Mouse (Mus musculus): ENCODE results near the gene Foxp1. TPM values are rescaled to one million over a fixed set of nuclear protein-coding genes. Genes with fewer than 3 reads are reported as not detected.

Gene Foxp1
- polyA plus RNA-seq, 1 experiment from 2014 or later: 107 TPM

DNA sequence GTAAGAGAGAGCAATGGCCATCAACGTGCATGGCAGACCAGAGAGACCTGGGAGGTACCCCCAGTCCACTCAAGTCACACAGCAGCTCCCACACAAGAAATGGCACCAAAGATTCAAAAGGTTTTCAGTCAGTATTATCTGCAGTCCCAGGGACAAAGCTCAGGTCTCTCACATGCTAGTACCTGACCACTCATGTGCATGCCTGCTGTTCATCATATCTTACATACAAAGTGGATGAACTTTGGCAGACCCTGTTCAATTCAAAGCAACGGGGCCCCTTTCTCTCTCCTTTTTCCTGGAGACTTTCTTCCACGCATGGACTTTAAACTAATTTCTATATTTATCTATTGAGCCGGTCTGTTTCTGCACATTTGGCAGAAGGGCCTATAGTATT is 260.8 kb downstream of the Foxp1 start:
- Histone ChIP-seq H3K27me3 (replicated peaks; ENCODE audit: low read depth, poor library complexity, severe bottlenecking) (peaks cover 12% of the 10 kb centered on the region), H3K9me3 (no peaks in the 10 kb centered on the region), H3K4me3 (no peak overlapping the region), H3K4me1 (peaks cover 71% of the 10 kb centered on the region), H3K36me3 (replicated peaks) (no peaks in the 10 kb centered on the region), H3K27ac (replicated peaks) (0 out of 2 replicates have a peak overlapping the region, but pooled peaks have one; percentile 44)
- WGBS: 61% methylated on average over 4 of the region's 4 CpGs
- no peak for DNase-seq (ENCODE audit: low spot score)

DNA sequence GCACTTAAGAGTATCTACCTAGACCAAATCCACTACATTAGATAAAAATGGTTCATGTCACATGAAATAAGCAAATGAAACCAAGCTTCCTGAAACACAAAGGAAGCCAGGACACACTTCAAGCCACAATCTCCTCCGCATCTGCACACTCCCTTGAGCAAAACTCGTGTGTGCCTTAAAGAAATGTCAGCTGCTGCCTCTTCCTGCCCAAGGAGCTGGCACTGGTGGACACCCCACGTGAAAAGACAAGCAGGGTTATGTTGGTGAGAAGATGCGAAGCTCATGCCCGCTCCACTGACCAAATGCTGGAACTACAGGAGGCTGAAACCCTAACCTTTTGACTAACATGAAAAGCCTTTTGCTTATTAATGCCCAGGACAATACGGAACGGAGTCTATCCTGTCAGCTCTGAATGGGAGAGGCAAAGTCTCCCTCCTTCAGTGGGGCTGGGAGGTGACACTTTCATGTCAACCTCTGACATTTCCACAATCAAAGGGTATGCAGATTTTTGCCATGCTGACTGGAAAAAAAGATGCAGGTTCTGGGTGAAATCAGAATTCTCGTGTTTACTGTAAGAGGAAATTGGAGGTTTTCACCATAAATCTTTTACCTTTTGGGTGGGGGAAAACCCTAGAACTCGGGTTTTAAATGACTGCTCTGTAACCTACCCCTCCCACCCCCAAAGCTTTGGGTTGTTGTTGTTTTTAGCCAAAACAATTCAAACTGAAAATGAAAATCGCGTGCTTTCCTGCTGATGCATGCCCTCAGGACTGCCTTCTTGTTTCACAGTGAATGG is 261.4 kb downstream of the Foxp1 start:
- DNase-seq (ENCODE audit: low spot score): no peak
- Histone ChIP-seq H3K27ac (replicated peaks) (0 out of 2 replicates have a peak overlapping the region, but pooled peaks have one; percentile 44), H3K4me1 (peaks cover 65% of the 10 kb centered on the region), H3K36me3 (replicated peaks) (no peaks in the 10 kb centered on the region), H3K4me3 (no peak overlapping the region), H3K9me3 (no peaks in the 10 kb centered on the region), H3K27me3 (replicated peaks; ENCODE audit: low read depth, poor library complexity, severe bottlenecking) (peaks cover 12% of the 10 kb centered on the region)
- WGBS: 59% methylated on average over 11 of the region's 11 CpGs

DNA sequence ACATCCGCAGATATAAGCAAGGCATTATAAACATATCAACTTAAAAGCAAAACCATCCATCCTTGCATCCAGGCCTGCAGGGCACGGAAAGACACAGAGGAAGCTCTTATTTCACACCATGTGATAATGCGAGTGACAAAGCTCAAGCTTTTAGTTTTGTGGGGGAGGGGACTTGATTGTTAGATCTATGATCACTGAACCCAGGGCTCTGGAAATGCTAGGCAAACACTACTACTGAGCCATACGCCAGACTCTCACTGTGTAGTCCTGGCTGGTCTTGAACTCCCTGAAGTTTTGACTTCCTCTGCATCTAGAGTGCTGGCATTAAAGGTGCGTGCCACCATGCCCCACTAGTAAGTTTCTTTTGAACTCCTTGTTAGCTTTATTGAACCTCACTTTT is 264.2 kb downstream of the Foxp1 start:
- H3K4me1 ChIP-seq: peaks cover 37% of the 10 kb centered on the region
- no peak overlapping the region for H3K4me3 ChIP-seq
- no peaks in the 10 kb centered on the region for H3K9me3 ChIP-seq
- DNase-seq (ENCODE audit: low spot score): no peak
- no peaks in the 10 kb centered on the region for H3K36me3 ChIP-seq (replicated peaks)
- H3K27me3 ChIP-seq (replicated peaks; ENCODE audit: low read depth, poor library complexity, severe bottlenecking): no peaks in the 10 kb centered on the region
- H3K27ac ChIP-seq (replicated peaks): no peak overlapping the region
- 70% methylated on average over 5 of the region's 5 CpGs for WGBS

DNA sequence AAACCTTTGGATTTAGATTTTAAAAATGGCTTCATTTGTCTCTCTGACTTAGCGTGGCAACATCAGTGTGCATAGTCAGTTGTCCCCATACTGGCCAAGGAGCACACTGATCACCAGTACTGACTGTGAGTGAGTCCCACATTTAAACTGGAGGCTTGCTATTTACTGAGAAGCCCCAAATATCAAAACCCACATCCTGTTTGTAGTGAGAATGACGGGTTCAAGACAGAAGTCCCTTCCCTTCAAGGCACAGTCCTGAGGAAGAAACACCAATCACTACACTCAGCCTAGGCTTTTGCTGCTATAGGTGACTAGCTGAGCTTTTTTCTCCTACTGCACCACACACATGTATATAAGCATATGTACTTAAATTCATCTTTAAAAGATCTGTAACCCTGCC is 264.8 kb downstream of the Foxp1 start:
- peaks cover 34% of the 10 kb centered on the region for H3K4me1 ChIP-seq
- no peaks in the 10 kb centered on the region for H3K9me3 ChIP-seq
- 82% methylated on average over 2 of the region's 2 CpGs for WGBS
- no peak overlapping the region for H3K4me3 ChIP-seq
- H3K27ac ChIP-seq (replicated peaks): no peak overlapping the region
- DNase-seq (ENCODE audit: low spot score): no peak
- no peaks in the 10 kb centered on the region for H3K27me3 ChIP-seq (replicated peaks; ENCODE audit: low read depth, poor library complexity, severe bottlenecking)
- H3K36me3 ChIP-seq (replicated peaks): no peaks in the 10 kb centered on the region

DNA sequence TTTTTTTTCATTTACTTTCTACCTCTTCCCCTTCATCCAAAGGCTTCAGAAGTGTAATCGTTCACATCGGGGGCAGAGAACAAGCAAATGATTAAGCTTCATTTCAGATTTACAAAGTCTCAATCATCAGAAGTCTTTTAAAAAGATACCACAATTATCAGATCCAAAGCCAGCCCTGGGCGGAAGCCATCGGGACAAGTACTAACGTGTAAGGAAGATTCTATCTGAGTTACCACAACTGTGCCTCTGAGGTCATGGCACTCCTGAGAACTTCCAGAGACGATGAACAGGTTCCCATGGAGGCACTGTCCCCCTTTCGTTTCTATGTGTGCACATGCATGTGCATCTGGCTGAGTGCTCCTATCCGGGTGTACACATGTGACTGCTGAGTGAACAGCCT is 269.2 kb downstream of the Foxp1 start:
- WGBS: 82% methylated on average over 8 of the region's 8 CpGs
- H3K4me3 ChIP-seq: no peak overlapping the region
- H3K36me3 ChIP-seq (replicated peaks): no peaks in the 10 kb centered on the region
- no peak overlapping the region for H3K27ac ChIP-seq (replicated peaks)
- no peaks in the 10 kb centered on the region for H3K9me3 ChIP-seq
- no peaks in the 10 kb centered on the region for H3K27me3 ChIP-seq (replicated peaks; ENCODE audit: low read depth, poor library complexity, severe bottlenecking)
- DNase-seq (ENCODE audit: low spot score): no peak
- peaks cover 8% of the 10 kb centered on the region for H3K4me1 ChIP-seq

DNA sequence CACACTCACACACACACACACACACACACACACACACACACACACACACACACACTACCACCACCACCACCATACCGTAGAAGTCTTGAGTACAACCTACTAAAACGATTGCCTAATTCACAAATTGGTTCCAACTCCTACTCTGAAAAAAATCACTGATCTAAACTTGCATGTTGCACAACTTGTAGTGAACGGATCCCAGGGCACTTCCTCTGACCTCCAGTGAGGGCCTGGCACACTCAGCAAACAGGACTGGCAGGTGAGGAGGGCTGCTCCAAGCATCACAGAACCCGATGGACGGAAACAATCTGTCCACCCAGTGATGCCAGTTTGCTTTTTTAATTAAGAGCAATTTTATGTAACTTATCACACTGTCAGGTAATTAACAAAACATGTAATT is 269.7 kb downstream of the Foxp1 start:
- H3K27me3 ChIP-seq (replicated peaks; ENCODE audit: low read depth, poor library complexity, severe bottlenecking): no peaks in the 10 kb centered on the region
- WGBS: 79% methylated on average over 5 of the region's 5 CpGs
- peaks cover 4% of the 10 kb centered on the region; the same call in 1 of the 2 replicates for H3K4me1 ChIP-seq
- DNase-seq (ENCODE audit: low spot score): no peak
- no peaks in the 10 kb centered on the region for H3K36me3 ChIP-seq (replicated peaks)
- no peak overlapping the region for H3K27ac ChIP-seq (replicated peaks)
- no peaks in the 10 kb centered on the region for H3K9me3 ChIP-seq
- no peak overlapping the region for H3K4me3 ChIP-seq

DNA sequence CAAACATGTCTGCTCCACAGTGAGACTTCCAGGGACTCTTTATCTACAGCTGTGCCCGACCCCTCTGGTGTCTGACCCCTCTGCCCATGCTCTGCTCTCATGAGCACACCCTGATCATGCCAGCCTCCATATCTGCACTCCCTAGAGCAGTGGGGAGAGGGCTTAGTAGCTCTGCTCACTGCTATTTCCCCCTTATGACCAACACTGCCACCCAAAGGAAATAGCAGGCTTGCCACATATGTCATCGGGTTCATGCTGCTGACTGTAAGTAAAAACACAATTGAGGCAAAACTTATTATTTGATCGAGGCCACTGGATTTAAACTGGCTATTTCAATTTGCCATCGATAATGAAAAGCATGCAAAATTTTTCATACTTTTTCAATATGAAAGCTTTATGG is 270.6 kb downstream of the Foxp1 start:
- no peaks in the 10 kb centered on the region for H3K36me3 ChIP-seq (replicated peaks)
- H3K4me3 ChIP-seq: no peak overlapping the region
- H3K27me3 ChIP-seq (replicated peaks; ENCODE audit: low read depth, poor library complexity, severe bottlenecking): no peaks in the 10 kb centered on the region
- no peak overlapping the region for H3K27ac ChIP-seq (replicated peaks)
- 90% methylated on average over 4 of the region's 4 CpGs for WGBS
- H3K4me1 ChIP-seq: peaks cover 4% of the 10 kb centered on the region; the same call in 1 of the 2 replicates
- no peak for DNase-seq (ENCODE audit: low spot score)
- no peaks in the 10 kb centered on the region for H3K9me3 ChIP-seq

DNA sequence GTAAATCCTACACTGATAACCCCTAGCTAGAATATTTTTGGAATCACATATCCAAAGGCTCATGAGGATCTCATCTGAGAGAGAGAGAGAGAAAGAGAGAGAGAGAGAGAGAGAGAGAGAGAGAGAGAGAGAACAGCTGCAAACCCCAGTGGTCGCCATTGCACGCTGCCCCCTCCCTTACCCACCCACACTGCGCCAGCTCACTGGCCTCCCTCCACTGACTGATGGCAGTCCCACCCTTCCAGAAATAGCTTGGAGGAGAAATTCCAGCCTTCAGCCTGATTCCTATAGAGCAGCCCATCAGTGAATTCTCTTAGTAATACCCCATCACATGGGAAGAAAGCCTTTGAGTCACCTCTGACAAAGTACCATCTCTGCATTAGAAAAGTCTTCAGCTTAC is 271.3 kb downstream of the Foxp1 start:
- DNase-seq (ENCODE audit: low spot score): no peak
- 89% methylated on average over 3 of the region's 3 CpGs for WGBS
- H3K27ac ChIP-seq (replicated peaks): no peak overlapping the region
- H3K27me3 ChIP-seq (replicated peaks; ENCODE audit: low read depth, poor library complexity, severe bottlenecking): no peaks in the 10 kb centered on the region
- H3K4me1 ChIP-seq: peaks cover 4% of the 10 kb centered on the region; the same call in 1 of the 2 replicates
- H3K9me3 ChIP-seq: no peaks in the 10 kb centered on the region
- no peak overlapping the region for H3K4me3 ChIP-seq
- no peaks in the 10 kb centered on the region for H3K36me3 ChIP-seq (replicated peaks)

DNA sequence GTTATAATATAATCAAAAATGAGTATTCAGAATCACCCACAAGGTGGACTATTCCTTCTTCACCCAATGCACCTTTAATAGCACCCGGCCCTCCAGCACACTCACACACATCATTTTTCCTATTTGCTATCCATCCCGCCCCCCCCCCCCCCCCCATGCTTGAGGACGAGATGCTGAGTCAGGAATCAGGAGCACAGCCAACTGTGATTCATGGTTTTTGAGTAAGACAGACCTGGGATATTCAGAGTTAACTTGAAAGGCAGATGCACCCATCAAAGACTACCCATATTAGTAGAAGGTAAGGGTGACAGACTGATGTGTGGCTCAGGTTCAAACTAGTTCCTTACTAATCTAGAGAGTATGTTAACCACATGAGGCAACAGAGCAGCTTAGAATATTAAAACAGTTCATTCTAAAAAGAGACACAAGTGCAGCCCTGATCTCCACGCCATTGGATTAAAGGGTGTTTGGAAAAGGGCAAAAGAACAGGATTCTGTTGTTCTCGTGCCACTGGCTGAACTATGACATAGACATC is 273.0 kb downstream of the Foxp1 start:
- Histone ChIP-seq H3K4me3 (no peak overlapping the region), H3K9me3 (no peaks in the 10 kb centered on the region), H3K27me3 (replicated peaks; ENCODE audit: low read depth, poor library complexity, severe bottlenecking) (no peaks in the 10 kb centered on the region), H3K4me1 (peaks cover 4% of the 10 kb centered on the region; the same call in 1 of the 2 replicates), H3K27ac (replicated peaks) (no peak overlapping the region), H3K36me3 (replicated peaks) (no peaks in the 10 kb centered on the region)
- DNase-seq (ENCODE audit: low spot score): no peak
- 80% methylated on average over 5 of the region's 5 CpGs for WGBS

DNA sequence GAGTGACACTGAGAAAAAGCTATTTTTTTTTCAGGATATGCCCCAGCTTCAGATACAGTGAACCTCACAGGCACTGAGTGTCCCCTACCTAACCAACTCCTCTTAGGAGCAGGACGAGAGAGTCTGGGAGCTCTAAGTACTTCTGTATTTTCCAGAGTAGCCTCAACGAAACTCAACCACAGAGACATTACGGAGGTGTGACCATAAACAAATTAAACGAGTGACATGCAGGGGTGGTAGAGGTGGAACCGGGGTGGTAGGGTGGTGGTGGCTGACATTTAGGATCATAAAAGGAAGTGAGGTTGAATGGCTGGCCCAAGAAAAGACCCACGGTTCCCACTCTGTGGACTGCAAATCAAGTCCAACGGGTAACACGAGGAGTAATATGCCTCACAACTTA is 274.1 kb downstream of the Foxp1 start:
- H3K36me3 ChIP-seq (replicated peaks): no peaks in the 10 kb centered on the region
- WGBS: 90% methylated on average over 8 of the region's 8 CpGs
- no peaks in the 10 kb centered on the region for H3K27me3 ChIP-seq (replicated peaks; ENCODE audit: low read depth, poor library complexity, severe bottlenecking)
- H3K27ac ChIP-seq (replicated peaks): no peak overlapping the region
- peaks cover 4% of the 10 kb centered on the region; the same call in 1 of the 2 replicates for H3K4me1 ChIP-seq
- H3K4me3 ChIP-seq: no peak overlapping the region
- no peaks in the 10 kb centered on the region for H3K9me3 ChIP-seq
- no peak for DNase-seq (ENCODE audit: low spot score)

DNA sequence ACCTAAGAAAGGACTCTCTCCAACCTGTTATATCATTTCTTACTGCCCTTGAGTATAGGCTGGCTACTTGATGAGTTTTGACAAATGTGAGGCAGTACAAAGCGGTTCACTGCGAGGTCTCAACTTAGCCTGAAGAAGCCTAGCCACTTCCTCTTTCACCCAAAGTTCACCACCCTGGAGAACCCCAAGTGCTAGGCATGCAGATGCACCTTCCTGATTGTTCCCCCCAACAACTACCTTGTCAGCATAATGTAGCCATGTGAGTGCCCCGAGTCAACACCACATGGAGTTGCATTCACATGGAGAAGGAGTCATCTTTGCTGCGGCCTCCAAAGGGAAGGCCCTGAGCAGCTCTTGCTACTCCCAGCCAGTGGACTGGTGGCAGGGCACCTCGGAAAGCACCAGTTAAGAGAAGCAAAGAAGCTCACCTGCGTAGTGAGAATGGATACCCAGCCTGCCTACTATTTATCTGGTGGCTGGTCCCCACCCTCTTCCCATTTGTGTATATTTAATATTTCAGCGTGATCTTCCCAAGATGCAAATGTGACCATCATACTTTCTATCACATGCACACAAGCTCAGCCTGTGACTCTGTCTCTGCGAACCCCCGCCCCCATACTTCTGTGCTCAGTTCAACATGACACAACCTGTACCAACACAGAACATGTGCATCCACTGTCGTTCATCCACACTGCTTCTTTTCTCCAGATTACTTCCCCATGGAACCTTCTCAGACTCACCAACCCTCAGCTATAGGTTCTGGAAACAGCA is 280.7 kb downstream of the Foxp1 start:
- Histone ChIP-seq H3K36me3 (replicated peaks) (no peaks in the 10 kb centered on the region), H3K9me3 (no peaks in the 10 kb centered on the region), H3K4me1 (no peaks in the 10 kb centered on the region), H3K27me3 (replicated peaks; ENCODE audit: low read depth, poor library complexity, severe bottlenecking) (no peaks in the 10 kb centered on the region), H3K27ac (replicated peaks) (no peak overlapping the region), H3K4me3 (no peak overlapping the region)
- 93% methylated on average over 10 of the region's 10 CpGs for WGBS
- DNase-seq (ENCODE audit: low spot score): no peak

DNA sequence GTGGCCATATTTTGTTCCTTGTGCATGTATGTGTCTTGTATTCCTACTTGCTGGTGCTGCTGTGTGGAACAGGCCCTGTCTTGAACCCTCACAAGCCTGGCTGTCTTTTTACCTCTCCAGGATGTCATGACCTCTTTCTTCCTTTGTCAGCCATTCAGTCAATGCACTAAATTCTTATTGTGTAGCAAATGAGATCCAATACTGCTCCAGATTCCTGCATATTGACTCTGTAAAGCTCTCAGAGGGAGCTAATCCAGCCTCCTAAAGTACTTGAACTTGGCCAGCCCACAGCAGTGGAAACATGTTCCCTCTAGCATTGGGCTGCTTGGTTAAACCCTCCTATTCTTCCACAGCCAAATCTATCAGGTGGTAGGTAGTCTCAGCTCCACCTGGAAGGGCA is 281.8 kb downstream of the Foxp1 start:
- no peak for DNase-seq (ENCODE audit: low spot score)
- no peaks in the 10 kb centered on the region for H3K36me3 ChIP-seq (replicated peaks)
- no peaks in the 10 kb centered on the region for H3K9me3 ChIP-seq
- no peak overlapping the region for H3K27ac ChIP-seq (replicated peaks)
- no peak overlapping the region for H3K4me3 ChIP-seq
- H3K4me1 ChIP-seq: no peaks in the 10 kb centered on the region
- no peaks in the 10 kb centered on the region for H3K27me3 ChIP-seq (replicated peaks; ENCODE audit: low read depth, poor library complexity, severe bottlenecking)

DNA sequence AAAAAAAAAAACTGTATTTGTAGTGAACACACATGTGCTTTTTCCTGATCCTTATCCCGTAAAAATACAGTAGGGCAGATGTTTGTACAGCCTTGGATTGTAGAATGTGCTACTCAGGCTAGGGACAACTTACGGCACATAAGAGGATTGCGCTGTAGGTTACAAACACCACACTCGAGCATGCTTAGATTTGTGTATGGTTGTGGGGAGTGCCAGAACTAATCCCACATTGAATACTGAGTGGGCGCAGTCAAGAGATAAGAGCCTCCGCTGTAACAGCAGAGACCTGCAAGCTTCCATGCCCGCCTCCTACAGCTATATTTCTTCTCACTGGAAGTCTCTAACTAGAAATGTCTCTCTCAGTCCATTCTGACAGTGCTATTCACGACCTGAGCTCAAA is 286.9 kb downstream of the Foxp1 start:
- no peak overlapping the region for H3K27ac ChIP-seq (replicated peaks)
- H3K9me3 ChIP-seq: no peaks in the 10 kb centered on the region
- no peaks in the 10 kb centered on the region for H3K27me3 ChIP-seq (replicated peaks; ENCODE audit: low read depth, poor library complexity, severe bottlenecking)
- no peak for DNase-seq (ENCODE audit: low spot score)
- H3K4me1 ChIP-seq: 0 out of 2 replicates have a peak, but pooled peaks cover 4% of the 10 kb centered on the region
- WGBS: 87% methylated on average over 8 of the region's 8 CpGs
- H3K36me3 ChIP-seq (replicated peaks): no peaks in the 10 kb centered on the region
- no peak overlapping the region for H3K4me3 ChIP-seq

Data from embryonic facial prominence, embryonic 10.5 days (tissue).